Mouse (Mus musculus) adrenal gland, postnatal 25 days (tissue): ENCODE results near the gene Kank4. TPM values are rescaled to one million over a fixed set of nuclear protein-coding genes. Genes with fewer than 3 reads are reported as not detected.

ENCODE experiments used
- DNase-seq: peaks from one replicate; pipeline ENCODE4 v3.0.0; 2021; ENCODE audit warnings: mixed read lengths
- total RNA-seq: library from RNA; stranded (reverse); gene quantifications from 2 replicates; pipeline ENCODE4 v1.2.3, GENCODE M21; 2021

Gene Kank4
- total RNA-seq, 1 experiment from 2014 or later = 2.1 TPM

GRCm38 (mm10) chr4:98717735-98718546, 99.4 kb downstream of the Kank4 start:
- no peak for DNase-seq

GRCm38 (mm10) chr4:98710891-98711290, 106.4 kb downstream of the Kank4 start:
- no peak for DNase-seq

Other genes with a start within 250 kb of the Kank4 start
- gene L1td1, start 90.8 kb downstream of the Kank4 start, total RNA-seq = not detected in 2 replicates
- gene I0C0044D17Rik, start 6.3 kb upstream of the Kank4 start, total RNA-seq = not detected in 2 replicates
- gene Usp1, start 106.3 kb upstream of the Kank4 start, total RNA-seq = 28.3 and 29.5 TPM in 2 replicates
- 0.39 and 5.4 TPM in 2 replicates for gene Angptl3, start 213.4 kb upstream of the Kank4 start, total RNA-seq